Mouse (Mus musculus): Measurements from ENCODE around the gene Ranbp3. TPM values are rescaled to one million over a fixed set of nuclear protein-coding genes. Genes with fewer than 3 reads are reported as not detected.
A peak's percentile ranks its signal among the peaks of the same experiment; 100 is the strongest.

Gene Ranbp3
- polyA plus RNA-seq, 1 experiment from 2014 or later, result 100 TPM

DNA sequence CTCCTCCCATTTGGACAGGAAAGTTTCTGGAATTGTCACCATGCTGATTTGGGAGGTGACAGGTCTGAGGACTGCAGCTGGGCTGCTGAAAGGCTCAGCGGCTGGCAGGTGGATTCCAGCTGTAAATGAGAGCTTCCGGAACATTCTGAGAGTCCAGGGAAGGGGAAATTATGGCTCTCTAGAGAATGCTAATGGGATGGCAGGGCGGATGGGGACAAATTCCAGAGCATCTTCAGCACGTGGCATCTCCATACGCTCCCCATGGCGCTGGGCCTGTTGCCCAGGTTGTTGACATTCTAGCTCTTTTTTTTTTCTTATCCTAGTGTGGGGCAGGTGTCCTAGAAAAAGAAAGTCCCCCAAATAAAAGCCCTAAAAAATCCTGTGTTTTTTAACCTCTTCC lies 56.1 kb downstream of the Ranbp3 start:
- Histone ChIP-seq H3K27ac (ENCODE audit: low read depth, low read length) (no peak overlapping the region), H3K4me1 (ENCODE audit: control insufficient read depth, insufficient read depth, low read depth, low read length) (no peaks in the 10 kb centered on the region; the same call in none of the 2 replicates), H3K4me3 (ENCODE audit: low read length) (no peak overlapping the region), H3K36me3 (ENCODE audit: control insufficient read depth, insufficient read depth, low read length) (no peaks in the 10 kb centered on the region), H3K27me3 (replicated peaks; ENCODE audit: control insufficient read depth, insufficient read depth, low read length) (no peaks in the 10 kb centered on the region), H3K9me3 (ENCODE audit: control insufficient read depth, low read length) (no peaks in the 10 kb centered on the region), H3K9ac (ENCODE audit: low read depth, low read length) (no peak overlapping the region), H3K4me2 (ENCODE audit: low read length) (no peak overlapping the region)
- ATAC-seq, result no peak
- WGBS, result 47% methylated on average over 6 of the region's 6 CpGs

DNA sequence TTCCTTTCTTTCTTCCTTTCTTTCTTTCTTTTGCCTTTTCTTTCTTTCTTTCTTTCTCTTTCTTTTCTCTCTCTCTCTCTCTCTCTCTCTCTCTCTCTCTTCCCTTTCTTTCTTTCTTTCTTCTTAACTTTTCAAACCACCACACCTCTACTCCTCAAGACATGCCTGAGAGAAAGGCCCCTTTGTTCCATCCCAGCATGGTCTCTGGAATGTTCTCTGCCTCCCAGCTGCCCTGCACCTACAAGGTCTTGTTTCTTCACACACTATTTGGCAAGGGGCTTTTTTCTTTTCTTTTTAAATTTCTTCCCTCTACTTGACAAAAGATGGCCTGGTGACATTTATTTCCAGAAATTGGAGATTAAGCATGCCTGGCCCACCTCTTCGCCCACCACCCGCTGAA lies 56.6 kb downstream of the Ranbp3 start:
- no peak overlapping the region for H3K27ac ChIP-seq (ENCODE audit: low read depth, low read length)
- no peaks in the 10 kb centered on the region for H3K27me3 ChIP-seq (replicated peaks; ENCODE audit: control insufficient read depth, insufficient read depth, low read length)
- no peak for ATAC-seq
- H3K4me2 ChIP-seq (ENCODE audit: low read length), result no peak overlapping the region
- no peak overlapping the region for H3K4me3 ChIP-seq (ENCODE audit: low read length)
- no peak overlapping the region for H3K9ac ChIP-seq (ENCODE audit: low read depth, low read length)
- no peaks in the 10 kb centered on the region; the same call in none of the 2 replicates for H3K4me1 ChIP-seq (ENCODE audit: control insufficient read depth, insufficient read depth, low read depth, low read length)
- H3K36me3 ChIP-seq (ENCODE audit: control insufficient read depth, insufficient read depth, low read length), result no peaks in the 10 kb centered on the region
- WGBS, result 42% methylated on average over 2 of the region's 2 CpGs
- no peaks in the 10 kb centered on the region for H3K9me3 ChIP-seq (ENCODE audit: control insufficient read depth, low read length)

DNA sequence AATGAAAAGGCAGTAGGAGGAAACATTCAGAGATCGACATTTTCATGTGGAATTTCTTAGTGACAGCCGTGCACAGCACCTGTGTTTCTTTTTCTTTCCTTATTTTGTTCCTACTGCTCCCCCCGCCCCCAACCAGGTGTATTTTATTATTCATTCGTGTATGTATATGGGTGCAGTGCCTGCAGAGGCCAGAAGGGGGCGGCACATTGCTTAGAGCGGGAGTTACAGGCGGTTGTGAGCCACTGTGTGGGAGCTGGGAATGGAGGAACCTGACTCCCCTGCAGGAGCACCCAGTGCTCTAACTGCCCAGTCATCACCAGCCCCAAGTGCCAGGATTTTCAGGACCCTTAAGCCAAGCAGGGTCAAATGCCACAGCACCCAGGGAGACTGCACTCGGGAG lies 63.4 kb downstream of the Ranbp3 start:
- H3K27ac ChIP-seq (ENCODE audit: low read depth, low read length), result no peak overlapping the region
- H3K9ac ChIP-seq (ENCODE audit: low read depth, low read length), result no peak overlapping the region
- no peaks in the 10 kb centered on the region for H3K36me3 ChIP-seq (ENCODE audit: control insufficient read depth, insufficient read depth, low read length)
- H3K27me3 ChIP-seq (replicated peaks; ENCODE audit: control insufficient read depth, insufficient read depth, low read length), result no peaks in the 10 kb centered on the region
- 43% methylated on average over 8 of the region's 8 CpGs for WGBS
- H3K4me2 ChIP-seq (ENCODE audit: low read length), result no peak overlapping the region
- no peak for ATAC-seq
- H3K4me1 ChIP-seq (ENCODE audit: control insufficient read depth, insufficient read depth, low read depth, low read length), result no peaks in the 10 kb centered on the region
- H3K9me3 ChIP-seq (ENCODE audit: control insufficient read depth, low read length), result no peaks in the 10 kb centered on the region
- H3K4me3 ChIP-seq (ENCODE audit: low read length), result no peak overlapping the region

DNA sequence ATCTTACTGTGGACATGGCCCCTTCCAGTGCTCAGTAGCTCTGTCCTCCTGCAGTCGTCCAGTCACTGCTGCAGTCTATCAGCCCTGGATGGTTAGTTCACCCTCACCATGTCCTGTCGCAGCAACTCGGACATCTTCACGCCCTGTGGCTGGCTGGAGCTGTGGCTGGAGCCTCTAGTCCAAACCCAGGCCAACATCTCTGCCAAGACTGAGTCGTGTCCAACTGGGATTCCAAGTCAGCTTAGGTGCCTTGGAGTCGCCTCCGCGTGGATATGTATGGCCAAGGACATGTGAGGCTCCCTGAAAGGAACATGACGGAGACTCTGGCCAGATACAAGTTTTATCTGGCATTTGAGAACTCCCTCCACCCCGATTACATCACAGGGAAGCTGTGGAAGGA lies 65.1 kb downstream of the Ranbp3 start:
- no peak for ATAC-seq
- no peak overlapping the region for H3K4me3 ChIP-seq (ENCODE audit: low read length)
- 86% methylated on average over 10 of the region's 10 CpGs for WGBS
- no peak overlapping the region for H3K4me2 ChIP-seq (ENCODE audit: low read length)
- no peak overlapping the region for H3K9ac ChIP-seq (ENCODE audit: low read depth, low read length)
- H3K36me3 ChIP-seq (ENCODE audit: control insufficient read depth, insufficient read depth, low read length), result no peaks in the 10 kb centered on the region
- no peaks in the 10 kb centered on the region for H3K27me3 ChIP-seq (replicated peaks; ENCODE audit: control insufficient read depth, insufficient read depth, low read length)
- H3K9me3 ChIP-seq (ENCODE audit: control insufficient read depth, low read length), result no peaks in the 10 kb centered on the region
- H3K27ac ChIP-seq (ENCODE audit: low read depth, low read length), result no peak overlapping the region
- H3K4me1 ChIP-seq (ENCODE audit: control insufficient read depth, insufficient read depth, low read depth, low read length), result no peaks in the 10 kb centered on the region

DNA sequence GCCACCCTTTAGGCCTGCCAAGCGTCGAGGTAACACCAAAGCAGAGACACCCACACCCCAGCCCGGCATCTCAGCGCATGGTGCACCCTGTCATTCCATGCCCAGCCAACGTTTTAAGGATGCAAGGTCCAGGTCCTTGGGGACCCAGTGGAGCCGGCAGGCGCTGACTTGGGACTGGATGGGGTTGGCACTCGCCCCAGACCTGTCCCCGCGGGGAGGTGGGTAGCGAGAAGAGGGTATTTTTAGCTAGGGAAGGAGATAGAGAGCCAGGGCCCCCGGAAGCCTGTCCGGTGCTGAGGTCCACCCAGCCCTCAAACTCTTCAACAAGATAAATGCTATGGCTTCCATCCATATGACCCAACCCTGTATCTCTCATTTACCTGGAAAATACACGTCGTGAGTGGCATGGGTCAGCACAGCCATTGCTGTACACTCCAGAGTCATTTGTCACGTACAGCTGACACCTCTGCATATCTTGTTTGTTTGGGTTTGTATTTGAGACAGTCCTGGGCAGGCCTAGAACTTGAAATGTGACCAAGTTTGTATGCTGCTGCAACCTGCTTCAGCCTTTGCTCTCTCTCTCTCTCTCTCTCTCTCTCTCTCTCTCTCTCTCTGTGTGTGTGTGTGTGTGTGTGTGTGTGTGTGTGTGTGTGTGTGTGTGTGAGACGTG lies 67.2 kb downstream of the Ranbp3 start:
- H3K27ac ChIP-seq (ENCODE audit: low read depth, low read length), result no peak overlapping the region
- no peaks in the 10 kb centered on the region for H3K9me3 ChIP-seq (ENCODE audit: control insufficient read depth, low read length)
- no peaks in the 10 kb centered on the region for H3K4me1 ChIP-seq (ENCODE audit: control insufficient read depth, insufficient read depth, low read depth, low read length)
- no peak overlapping the region for H3K4me2 ChIP-seq (ENCODE audit: low read length)
- no peaks in the 10 kb centered on the region for H3K27me3 ChIP-seq (replicated peaks; ENCODE audit: control insufficient read depth, insufficient read depth, low read length)
- WGBS, result 78% methylated on average over 17 of the region's 17 CpGs
- ATAC-seq, result no peak
- H3K9ac ChIP-seq (ENCODE audit: low read depth, low read length), result no peak overlapping the region
- H3K4me3 ChIP-seq (ENCODE audit: low read length), result no peak overlapping the region
- H3K36me3 ChIP-seq (ENCODE audit: control insufficient read depth, insufficient read depth, low read length), result no peaks in the 10 kb centered on the region

DNA sequence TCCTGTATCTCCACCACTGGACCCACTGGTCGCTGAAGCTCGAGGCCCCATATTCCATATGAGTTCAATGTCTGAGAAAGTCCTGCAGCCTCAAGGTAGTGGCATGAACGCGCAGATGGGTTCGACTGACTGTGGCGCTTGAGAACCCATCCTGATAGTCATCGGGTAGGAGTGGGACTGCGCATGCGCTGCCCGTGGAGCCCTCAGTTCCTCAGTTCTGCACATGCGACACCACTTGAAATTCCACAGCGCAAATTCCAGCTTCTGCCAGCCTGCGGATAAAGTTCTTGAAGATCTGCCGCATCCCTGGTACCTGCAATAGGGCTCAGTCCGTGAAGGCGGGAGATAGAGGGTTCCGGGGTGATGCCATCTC lies 67.7 kb downstream of the Ranbp3 start:
- Histone ChIP-seq H3K4me3 (ENCODE audit: low read length) (no peak overlapping the region), H3K4me2 (ENCODE audit: low read length) (no peak overlapping the region), H3K9ac (ENCODE audit: low read depth, low read length) (no peak overlapping the region), H3K36me3 (ENCODE audit: control insufficient read depth, insufficient read depth, low read length) (no peaks in the 10 kb centered on the region), H3K4me1 (ENCODE audit: control insufficient read depth, insufficient read depth, low read depth, low read length) (no peaks in the 10 kb centered on the region), H3K27ac (ENCODE audit: low read depth, low read length) (no peak overlapping the region), H3K27me3 (replicated peaks; ENCODE audit: control insufficient read depth, insufficient read depth, low read length) (no peaks in the 10 kb centered on the region), H3K9me3 (ENCODE audit: control insufficient read depth, low read length) (no peaks in the 10 kb centered on the region)
- ATAC-seq, result no peak
- WGBS, result 80% methylated on average over 17 of the region's 17 CpGs

DNA sequence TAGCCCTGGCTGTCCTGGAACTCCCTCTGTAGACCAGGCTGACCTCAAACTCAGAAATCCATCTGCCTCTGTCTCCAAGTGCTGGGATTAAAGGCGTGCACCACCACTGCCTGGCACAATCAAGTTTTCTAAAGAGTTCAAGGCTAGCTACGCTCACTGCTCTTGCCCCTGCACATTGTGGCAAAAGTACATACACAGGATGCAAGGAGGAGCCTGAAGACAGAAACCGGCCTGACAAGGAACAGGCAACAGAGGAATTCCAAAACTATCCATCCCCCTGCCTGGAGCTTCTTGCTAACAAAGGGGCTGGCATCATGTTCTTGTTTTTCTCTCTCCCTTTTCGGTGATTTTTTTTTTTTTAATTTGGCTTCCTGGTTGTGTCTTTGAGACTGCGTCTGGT lies 71.1 kb downstream of the Ranbp3 start:
- no peak overlapping the region for H3K4me2 ChIP-seq (ENCODE audit: low read length)
- WGBS, result 67% methylated on average over 5 of the region's 5 CpGs
- H3K27me3 ChIP-seq (replicated peaks; ENCODE audit: control insufficient read depth, insufficient read depth, low read length), result peaks cover 2% of the 10 kb centered on the region
- no peaks in the 10 kb centered on the region for H3K4me1 ChIP-seq (ENCODE audit: control insufficient read depth, insufficient read depth, low read depth, low read length)
- ATAC-seq, result no peak
- H3K9ac ChIP-seq (ENCODE audit: low read depth, low read length), result no peak overlapping the region
- H3K4me3 ChIP-seq (ENCODE audit: low read length), result no peak overlapping the region
- no peaks in the 10 kb centered on the region for H3K36me3 ChIP-seq (ENCODE audit: control insufficient read depth, insufficient read depth, low read length)
- no peaks in the 10 kb centered on the region for H3K9me3 ChIP-seq (ENCODE audit: control insufficient read depth, low read length)
- H3K27ac ChIP-seq (ENCODE audit: low read depth, low read length), result no peak overlapping the region

DNA sequence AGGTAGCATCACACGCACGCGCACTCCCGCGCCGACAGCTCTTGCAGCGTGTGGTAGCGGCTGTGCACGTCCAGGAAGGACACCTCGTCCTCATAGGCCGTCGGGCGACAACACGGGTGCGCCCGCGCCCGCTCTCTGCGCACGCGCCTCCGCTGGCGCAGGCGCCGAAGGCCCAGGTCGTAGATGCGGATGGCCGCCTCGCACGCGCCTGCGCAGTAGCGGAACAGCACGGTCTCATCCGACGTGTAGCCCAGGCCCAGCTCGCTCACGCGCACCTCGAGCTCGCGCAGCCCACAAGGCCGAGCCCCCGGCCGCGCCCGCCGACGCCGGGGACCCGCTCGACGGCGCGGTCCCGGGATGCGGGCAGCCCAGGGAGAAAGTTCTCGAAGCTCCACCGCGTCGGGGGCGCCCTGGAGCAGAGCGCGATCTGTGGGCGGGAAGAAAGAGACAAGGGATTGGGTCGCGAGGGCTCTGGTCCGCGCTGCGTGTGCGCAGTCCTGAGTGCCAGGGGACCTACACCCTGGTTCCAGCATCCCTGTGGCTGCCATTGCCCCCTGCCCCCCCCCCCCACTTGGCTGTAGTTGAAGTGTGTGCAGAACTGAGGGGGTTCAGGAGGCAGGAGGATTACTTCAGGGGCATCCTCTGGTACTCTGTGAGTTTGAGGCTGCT lies 78.4 kb downstream of the Ranbp3 start:
- peak overlapping the region; percentile 56 for H3K9ac ChIP-seq (ENCODE audit: low read depth, low read length)
- peaks cover 5% of the 10 kb centered on the region; the same call in 1 of the 2 replicates for H3K9me3 ChIP-seq (ENCODE audit: control insufficient read depth, low read length)
- ATAC-seq, result peak; percentile 83
- peak overlapping the region; percentile 54 for H3K4me2 ChIP-seq (ENCODE audit: low read length)
- H3K27ac ChIP-seq (ENCODE audit: low read depth, low read length), result no peak overlapping the region
- H3K36me3 ChIP-seq (ENCODE audit: control insufficient read depth, insufficient read depth, low read length), result no peaks in the 10 kb centered on the region
- 21% methylated on average over 69 of the region's 71 CpGs for WGBS
- H3K4me3 ChIP-seq (ENCODE audit: low read length), result peak overlapping the region; percentile 41
- H3K27me3 ChIP-seq (replicated peaks; ENCODE audit: control insufficient read depth, insufficient read depth, low read length), result peaks cover 40% of the 10 kb centered on the region
- H3K4me1 ChIP-seq (ENCODE audit: control insufficient read depth, insufficient read depth, low read depth, low read length), result no peaks in the 10 kb centered on the region

DNA sequence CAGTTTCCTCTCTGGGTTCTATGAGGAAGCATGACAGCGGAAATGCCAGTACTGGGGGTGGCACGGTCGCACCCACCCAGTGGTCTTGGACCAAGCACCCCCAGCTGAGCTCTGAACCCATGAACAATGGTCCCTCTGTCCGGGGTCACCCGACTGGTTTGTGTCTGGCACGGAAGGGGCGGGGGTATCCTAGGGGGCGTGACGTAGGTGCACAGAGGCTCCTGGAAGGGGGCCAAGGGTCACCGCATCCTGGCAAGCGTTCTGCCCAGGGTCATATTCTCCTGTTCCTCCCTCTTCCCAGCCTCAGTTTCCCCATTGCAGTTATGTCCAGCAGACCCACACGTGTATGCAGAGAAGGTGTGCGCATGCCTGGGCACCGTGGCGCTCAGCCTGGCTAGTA lies 80.4 kb downstream of the Ranbp3 start:
- no peak overlapping the region for H3K27ac ChIP-seq (ENCODE audit: low read depth, low read length)
- 22% methylated on average over 11 of the region's 15 CpGs for WGBS
- H3K36me3 ChIP-seq (ENCODE audit: control insufficient read depth, insufficient read depth, low read length), result no peaks in the 10 kb centered on the region
- peaks cover 10% of the 10 kb centered on the region for H3K4me1 ChIP-seq (ENCODE audit: control insufficient read depth, insufficient read depth, low read depth, low read length)
- ATAC-seq, result no peak
- peaks cover 60% of the 10 kb centered on the region for H3K27me3 ChIP-seq (replicated peaks; ENCODE audit: control insufficient read depth, insufficient read depth, low read length)
- peaks cover 5% of the 10 kb centered on the region; the same call in 1 of the 2 replicates for H3K9me3 ChIP-seq (ENCODE audit: control insufficient read depth, low read length)
- H3K4me3 ChIP-seq (ENCODE audit: low read length), result no peak overlapping the region
- no peak overlapping the region for H3K9ac ChIP-seq (ENCODE audit: low read depth, low read length)
- H3K4me2 ChIP-seq (ENCODE audit: low read length), result no peak overlapping the region

Data from hindbrain, embryonic 16.5 days (tissue).